Mouse (Mus musculus) liver, embryonic 14.5 days (tissue): ENCODE measurements at regions not wholly inside any gene's neighbourhood (a gene's known extent, or its start where the extent isn't known, plus 50 kb on each side); places are given as distances from the start of the nearest gene placed in this dataset.

Experiments
- CTCF ChIP-seq: IDR thresholded peaks from 2 replicates; pipeline ENCODE4 v1.5.1; 2016; ENCODE audit warnings: antibody characterized with exemption, low read depth, control low read depth
- EP300 ChIP-seq: IDR thresholded peaks from 2 replicates; pipeline ENCODE4 v1.6.1; 2016; ENCODE audit warnings: antibody characterized with exemption, low read depth

- TF ChIP-seq CTCF, result no peak
- TF ChIP-seq EP300, result no peak
These were observed 68.7 kb upstream of the Id2 start for GRCm38 (mm10) chr12:25165650-25166049.
